Mouse (Mus musculus): ENCODE measurements around the gene 1700025C18Rik.

The 1700025C18Rik gene

GRCm38 (mm10) chr2:165090650-165091049 lies at the start of gene 1700025C18Rik:
TSS of gene 1700025C18Rik (minus strand) at chr2:165090750.
- in situ Hi-C loops (cut with MboI, MseI), result no loop called here

GRCm38 (mm10) chr2:165136049-165136448 lies 45.5 kb upstream of the 1700025C18Rik start:
- in situ Hi-C loops (cut with MboI, MseI), result no loop called here

- in situ Hi-C loops (cut with MboI, MseI), result no loop called here
Observed at GRCm38 (mm10) chr2:165133566-165133965, 43.0 kb upstream of the 1700025C18Rik start.

GRCm38 (mm10) chr2:165131428-165131827 lies 40.9 kb upstream of the 1700025C18Rik start:
- in situ Hi-C loops (cut with MboI, MseI), result no loop called here

- in situ Hi-C loops (cut with MboI, MseI), result no loop called here
Observed at GRCm38 (mm10) chr2:165129189-165129588, 38.6 kb upstream of the 1700025C18Rik start.

- in situ Hi-C loops (cut with MboI, MseI), result no loop called here
Observed at GRCm38 (mm10) chr2:165126896-165127562, 36.5 kb upstream of the 1700025C18Rik start.

- in situ Hi-C loops (cut with MboI, MseI), result no loop called here
Observed at GRCm38 (mm10) chr2:165121206-165121840, 30.8 kb upstream of the 1700025C18Rik start.

GRCm38 (mm10) chr2:165120765-165121164 lies 30.2 kb upstream of the 1700025C18Rik start:
- in situ Hi-C loops (cut with MboI, MseI), result no loop called here

- in situ Hi-C loops (cut with MboI, MseI), result no loop called here
Observed at GRCm38 (mm10) chr2:165113733-165114132, 23.2 kb upstream of the 1700025C18Rik start.

- in situ Hi-C loops (cut with MboI, MseI), result no loop called here
Observed at GRCm38 (mm10) chr2:165112149-165112548, 21.6 kb upstream of the 1700025C18Rik start.

GRCm38 (mm10) chr2:165106585-165106984 lies 16.0 kb upstream of the 1700025C18Rik start:
- in situ Hi-C loops (cut with MboI, MseI), result no loop called here

- in situ Hi-C loops (cut with MboI, MseI), result no loop called here
Observed at GRCm38 (mm10) chr2:165105513-165106079, 15.0 kb upstream of the 1700025C18Rik start.

GRCm38 (mm10) chr2:165102920-165103319 lies 12.4 kb upstream of the 1700025C18Rik start:
- in situ Hi-C loops (cut with MboI, MseI), result no loop called here

- in situ Hi-C loops (cut with MboI, MseI), result no loop called here
Observed at GRCm38 (mm10) chr2:165100749-165101148, 10.2 kb upstream of the 1700025C18Rik start.

GRCm38 (mm10) chr2:165098861-165099260 lies 8.3 kb upstream of the 1700025C18Rik start:
- in situ Hi-C loops (cut with MboI, MseI), result no loop called here

- in situ Hi-C loops (cut with MboI, MseI), result no loop called here
Observed at GRCm38 (mm10) chr2:165096367-165096766, 5.8 kb upstream of the 1700025C18Rik start.

GRCm38 (mm10) chr2:165092393-165092792 lies 1.8 kb upstream of the 1700025C18Rik start:
- in situ Hi-C loops (cut with MboI, MseI), result no loop called here

GRCm38 (mm10) chr2:165091433-165091965 lies 949 bp upstream of the 1700025C18Rik start:
- in situ Hi-C loops (cut with MboI, MseI), result no loop called here

GRCm38 (mm10) chr2:165089470-165089869 lies 1.1 kb downstream of the 1700025C18Rik start:
- in situ Hi-C loops (cut with MboI, MseI), result no loop called here

- in situ Hi-C loops (cut with MboI, MseI), result no loop called here
Observed at GRCm38 (mm10) chr2:165086634-165087033, 3.9 kb downstream of the 1700025C18Rik start.

- in situ Hi-C loops (cut with MboI, MseI), result no loop called here
Observed at GRCm38 (mm10) chr2:165081257-165081656, 9.3 kb downstream of the 1700025C18Rik start.

- in situ Hi-C loops (cut with MboI, MseI), result no loop called here
Observed at GRCm38 (mm10) chr2:165080657-165081056, 9.9 kb downstream of the 1700025C18Rik start.
